Mouse (Mus musculus) megakaryocyte, embryonic 14.5 days (primary cell): Measurements from ENCODE around the gene Gm15319. TPM values are rescaled to one million over a fixed set of nuclear protein-coding genes. Genes with fewer than 3 reads are reported as not detected.
"Not testable (repeated sequence)": the region's sequence is repeated elsewhere in the genome, so short reads cannot be mapped to it uniquely, and the experiment has no call there.

Experiments used
- H3K27me3 ChIP-seq: replicated peaks from 2 replicates; pipeline ENCODE3; 2012; ENCODE audit warnings: inconsistent platforms
- H3K36me3 ChIP-seq: replicated peaks from 2 replicates; pipeline ENCODE3; 2012; ENCODE audit warnings: low read length, inconsistent platforms, mixed read lengths
- H3K4me1 ChIP-seq: 2 replicates; pipeline ENCODE4 v1.6.1; 2012; ENCODE audit warnings: inconsistent platforms
- H3K4me3 ChIP-seq: replicated peaks from 2 replicates; pipeline ENCODE3; 2012; ENCODE audit warnings: moderate library complexity, mild to moderate bottlenecking, inconsistent platforms
- H3K9me3 ChIP-seq: 2 replicates; pipeline ENCODE4 v1.6.1; 2012; ENCODE audit warnings: inconsistent platforms
- polyA plus RNA-seq: library from polyadenylated mRNA; stranded (reverse); fragments of >175 nt; gene quantifications from 2 replicates; pipeline ENCODE4 v1.2.3, GENCODE M21; 2012; ENCODE audit warnings: low replicate concordance; ENCODE audit not compliant: insufficient read depth

Gene Gm15319
- polyA plus RNA-seq: not detected in 2 replicates

DNA sequence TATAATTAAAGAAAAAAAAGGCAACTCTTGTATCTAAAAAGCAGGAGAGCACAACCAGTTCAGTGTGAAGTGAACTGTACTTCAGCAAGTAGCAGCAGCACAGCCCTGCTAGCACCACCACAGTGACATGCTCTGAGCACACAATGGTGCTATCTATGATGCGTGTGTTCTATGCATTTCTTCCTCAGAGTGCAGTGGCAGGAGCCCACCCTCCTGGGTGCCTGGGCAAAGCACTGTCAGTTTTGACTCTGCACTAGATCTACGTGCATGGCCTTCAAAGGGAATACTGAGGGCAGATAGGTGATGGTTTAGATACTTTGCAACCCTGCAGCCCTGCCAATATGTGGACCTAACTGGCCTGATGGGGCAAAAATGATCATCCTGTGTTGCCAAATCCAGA is at the start of gene Gm15319:
Gene Gm15319, minus strand, starts transcription at position 101 of the 400 bp plus-strand sequence.
- H3K4me1 ChIP-seq, H3K4me3 ChIP-seq, H3K9me3 ChIP-seq, H3K27me3 ChIP-seq, H3K36me3 ChIP-seq: not testable (repeated sequence)

DNA sequence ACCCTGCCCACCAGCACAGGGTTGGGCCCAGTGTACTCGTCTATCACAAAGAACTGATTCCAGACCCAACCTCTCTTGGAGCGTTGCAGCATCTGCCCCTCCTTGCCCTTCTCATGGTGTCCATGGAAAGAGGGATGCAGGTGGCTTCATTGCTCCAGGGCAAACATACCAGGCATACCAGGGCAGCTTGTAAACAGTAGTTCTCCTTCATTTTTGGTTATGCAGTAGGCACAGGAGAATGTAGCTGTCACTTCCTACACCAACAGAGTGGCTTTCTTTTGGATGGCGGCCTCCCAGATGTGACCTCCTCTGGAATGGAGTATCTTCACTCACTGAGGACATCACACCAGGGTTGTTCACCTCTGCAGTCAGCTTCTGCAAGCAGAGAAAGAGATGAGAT is 47.3 kb upstream of the Gm15319 start:
- not testable (repeated sequence) for H3K4me1 ChIP-seq, H3K36me3 ChIP-seq, H3K27me3 ChIP-seq, H3K4me3 ChIP-seq, H3K9me3 ChIP-seq

DNA sequence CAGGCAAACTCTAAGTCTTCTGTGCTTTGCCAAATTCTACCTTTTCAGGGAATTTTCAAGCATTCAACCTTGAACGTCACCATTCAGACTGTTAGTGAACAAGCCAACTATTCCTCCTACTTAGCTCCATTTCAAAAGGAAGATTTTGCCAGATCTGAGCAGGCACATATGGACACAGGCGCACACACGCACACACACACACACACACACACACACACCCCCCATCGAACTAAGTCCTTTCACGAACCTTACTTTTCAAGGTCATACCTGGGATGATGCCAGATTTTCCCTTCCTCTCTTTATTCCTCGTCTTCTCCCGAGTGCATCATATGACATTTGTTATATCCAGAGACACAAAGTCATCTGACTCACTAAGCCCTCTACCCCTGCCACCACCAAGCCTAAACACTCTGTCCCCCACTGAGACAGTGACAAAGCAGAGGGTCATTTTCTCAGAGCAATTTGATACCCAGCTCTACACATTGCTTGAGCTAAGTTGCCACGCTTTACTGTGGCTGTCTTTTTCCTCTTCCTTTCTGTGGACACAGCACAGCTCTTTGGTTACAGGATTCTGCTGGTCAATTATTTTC is 45.5 kb upstream of the Gm15319 start:
- not testable (repeated sequence) for H3K27me3 ChIP-seq, H3K4me1 ChIP-seq, H3K4me3 ChIP-seq, H3K36me3 ChIP-seq, H3K9me3 ChIP-seq

DNA sequence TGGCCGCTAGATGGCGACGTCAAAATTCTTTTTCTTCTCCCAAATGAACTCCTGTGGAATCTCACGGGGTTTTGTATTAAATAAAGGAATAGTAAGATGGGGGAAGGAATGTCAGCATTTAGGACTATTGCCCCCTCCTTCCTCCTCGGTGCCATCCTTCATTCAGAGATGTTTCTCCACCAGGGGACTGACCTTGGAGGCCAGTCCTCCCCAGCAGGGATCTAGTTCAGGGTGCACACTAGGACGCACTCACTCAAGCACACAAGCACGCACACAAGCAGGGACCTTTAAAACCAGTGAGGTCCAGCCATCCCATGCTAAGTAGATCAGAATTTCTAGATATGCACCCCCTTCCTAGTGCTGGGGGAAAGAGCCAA is 26.3 kb upstream of the Gm15319 start:
- not testable (repeated sequence) for H3K9me3 ChIP-seq, H3K36me3 ChIP-seq, H3K27me3 ChIP-seq, H3K4me1 ChIP-seq, H3K4me3 ChIP-seq

DNA sequence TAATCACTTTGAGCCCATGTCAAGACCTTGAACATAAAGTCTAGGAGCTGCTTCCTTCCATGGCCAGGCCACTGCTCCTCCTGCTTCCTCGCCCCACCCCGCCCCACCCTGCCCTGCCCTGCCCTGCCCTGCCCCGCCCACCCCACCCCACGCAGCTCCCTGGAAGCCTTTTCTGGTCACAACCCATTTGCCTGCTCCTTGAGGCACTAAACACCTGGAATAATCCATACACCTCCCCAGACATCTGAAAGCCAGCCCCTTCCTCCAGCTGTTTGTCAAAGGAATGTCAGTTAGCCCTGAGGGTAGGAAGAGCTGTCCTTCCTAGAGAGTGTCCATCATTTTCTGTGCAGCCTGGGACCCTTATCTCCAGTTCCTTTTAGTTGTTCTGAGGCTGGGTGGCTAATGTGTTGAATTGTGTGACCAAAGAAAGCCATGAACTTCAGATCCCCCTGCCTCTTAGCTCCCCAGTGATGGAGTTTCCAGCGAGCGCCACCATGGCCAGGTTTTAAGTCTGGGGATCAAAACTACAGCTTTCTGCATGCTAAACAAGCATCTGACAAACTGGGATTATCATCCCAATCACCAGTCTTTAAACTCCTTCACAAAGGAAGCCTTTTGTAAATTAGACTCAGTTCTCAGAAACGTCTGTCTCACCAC is 25.8 kb upstream of the Gm15319 start:
- not testable (repeated sequence) for H3K9me3 ChIP-seq, H3K4me3 ChIP-seq

DNA sequence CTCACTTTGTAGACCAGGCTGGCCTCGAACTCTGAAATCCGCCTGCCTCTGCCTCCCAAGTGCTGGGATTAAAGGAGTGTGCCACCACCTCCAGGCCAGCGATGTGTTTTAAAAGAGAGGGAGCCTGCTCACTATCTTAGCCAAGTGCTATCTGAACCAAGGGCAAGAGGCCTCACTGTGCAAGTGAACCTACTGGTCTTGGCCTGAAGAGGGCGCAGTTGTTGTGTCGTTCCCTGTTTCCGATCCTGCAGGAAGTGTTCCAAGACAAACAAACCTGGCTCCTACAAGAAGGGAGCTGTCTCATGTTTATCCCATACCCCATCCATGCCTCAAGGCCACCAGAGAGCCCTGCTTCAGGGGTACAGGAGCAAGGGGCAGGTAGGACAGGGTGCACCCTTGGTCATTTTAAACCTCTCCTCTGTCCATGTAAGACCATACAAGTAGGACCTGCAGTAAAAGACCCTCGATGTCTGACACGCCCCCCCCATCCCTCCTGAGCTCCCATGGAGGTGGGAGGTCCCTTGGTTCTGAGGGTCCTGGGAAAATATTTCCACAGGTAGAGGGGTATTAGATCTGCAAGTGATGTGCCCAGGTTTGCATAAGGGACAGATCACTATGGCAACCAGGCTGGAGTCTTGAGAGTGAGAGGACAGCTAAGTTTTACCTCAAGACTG is 24.2 kb upstream of the Gm15319 start:
- H3K4me1 ChIP-seq, H3K27me3 ChIP-seq, H3K9me3 ChIP-seq, H3K4me3 ChIP-seq, H3K36me3 ChIP-seq: not testable (repeated sequence)

More for the DNA sequence above, 25.8 kb upstream of the Gm15319 start:
- not testable (repeated sequence) for H3K27me3 ChIP-seq, H3K36me3 ChIP-seq, H3K4me1 ChIP-seq

DNA sequence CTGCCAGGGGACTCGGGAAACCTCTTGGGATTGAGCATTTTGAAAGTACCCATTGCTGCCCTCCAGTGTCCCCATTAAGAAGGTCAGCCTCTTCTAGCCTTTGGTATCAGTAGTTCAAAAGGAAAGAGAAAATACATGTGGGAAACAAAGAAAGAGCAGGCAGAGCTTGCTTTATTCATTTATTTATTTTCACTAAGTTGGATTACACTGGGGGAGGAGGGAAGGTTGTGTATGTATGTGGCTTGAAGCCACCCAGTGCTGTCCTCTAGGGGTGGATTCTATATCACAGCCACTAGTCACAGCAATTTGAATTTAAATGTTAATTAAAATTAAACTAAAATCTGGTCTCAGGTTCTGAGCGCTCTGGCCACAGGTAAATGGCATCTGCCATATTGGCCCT is 22.0 kb upstream of the Gm15319 start:
- not testable (repeated sequence) for H3K9me3 ChIP-seq, H3K36me3 ChIP-seq, H3K4me3 ChIP-seq, H3K4me1 ChIP-seq, H3K27me3 ChIP-seq

DNA sequence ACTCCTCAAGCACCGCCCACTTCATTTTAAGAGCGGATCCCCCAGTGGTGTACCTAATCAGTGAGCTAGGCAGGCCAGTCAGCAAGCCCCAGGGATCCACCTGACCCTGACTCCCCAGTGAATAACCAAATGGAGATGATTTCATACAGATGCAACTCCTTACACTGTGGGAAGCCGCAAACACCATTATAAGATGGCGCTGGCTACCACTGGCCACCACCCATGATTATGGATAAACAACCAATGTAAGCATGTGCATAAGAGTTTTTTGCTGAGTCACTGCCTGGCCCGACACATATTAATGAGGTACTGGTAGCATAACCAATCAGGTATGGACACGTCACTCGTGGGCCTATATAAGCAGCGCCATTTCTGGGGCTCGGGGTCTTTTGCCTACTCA is 21.1 kb upstream of the Gm15319 start:
- H3K36me3 ChIP-seq, H3K4me3 ChIP-seq, H3K9me3 ChIP-seq, H3K27me3 ChIP-seq, H3K4me1 ChIP-seq: not testable (repeated sequence)

DNA sequence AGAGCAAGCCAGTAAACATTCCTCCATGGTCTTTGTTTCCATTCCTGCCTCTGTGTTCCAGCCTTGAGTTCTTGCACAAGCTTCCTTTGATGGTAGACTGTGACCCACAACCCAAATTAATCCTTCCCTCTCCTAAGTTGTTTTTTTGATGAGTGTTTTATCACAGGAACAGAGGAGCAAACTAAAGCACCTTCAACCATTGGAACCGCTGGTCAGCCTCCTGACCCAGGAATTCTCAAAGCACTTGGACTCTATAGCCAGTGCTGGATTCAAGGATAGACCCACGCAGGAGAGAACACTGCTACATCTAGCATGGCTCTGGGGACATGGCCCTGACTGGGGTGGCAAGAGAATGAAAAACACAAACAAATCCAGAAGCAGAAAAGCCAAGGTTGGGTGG is 19.1 kb upstream of the Gm15319 start:
- H3K4me3 ChIP-seq, H3K9me3 ChIP-seq, H3K27me3 ChIP-seq, H3K36me3 ChIP-seq, H3K4me1 ChIP-seq: not testable (repeated sequence)

DNA sequence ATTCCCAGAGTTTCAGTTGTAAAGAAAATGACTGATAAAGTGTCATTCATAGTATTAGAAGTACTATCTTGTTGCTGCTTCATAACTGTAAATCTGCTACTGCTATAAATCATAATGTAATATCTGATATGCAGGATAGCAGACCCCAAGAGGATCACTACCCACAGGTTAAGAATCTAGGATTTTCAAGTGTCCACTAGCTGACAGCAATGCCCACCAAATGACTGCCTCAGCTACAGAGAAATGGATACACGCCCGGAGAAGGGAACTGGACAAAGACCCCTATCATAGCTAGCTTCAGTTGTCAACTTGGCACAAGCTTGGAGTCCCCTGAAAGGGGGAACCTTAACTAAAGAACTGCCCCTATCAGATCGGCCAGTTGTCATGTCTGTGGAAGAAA is 18.6 kb upstream of the Gm15319 start:
- not testable (repeated sequence) for H3K36me3 ChIP-seq, H3K4me1 ChIP-seq, H3K27me3 ChIP-seq, H3K4me3 ChIP-seq, H3K9me3 ChIP-seq

DNA sequence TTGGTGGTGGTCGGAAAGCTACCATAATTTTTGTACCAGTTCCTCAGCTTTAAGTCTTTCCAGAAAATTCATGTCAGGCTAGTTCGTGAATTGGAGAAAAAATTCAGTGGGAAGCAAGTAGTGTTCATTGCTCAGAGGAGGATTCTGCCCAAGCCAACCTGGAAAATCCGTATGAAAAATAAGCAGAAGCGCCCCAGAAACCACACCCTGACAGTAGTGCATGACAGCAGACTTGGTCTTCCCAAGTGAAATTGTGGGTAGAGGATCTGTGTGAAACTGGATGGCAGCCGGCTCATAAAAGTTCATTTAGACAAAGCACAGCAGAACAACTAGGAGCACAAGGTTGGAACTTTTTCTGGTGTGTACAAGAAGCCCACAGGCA is 18.2 kb upstream of the Gm15319 start:
- H3K9me3 ChIP-seq, H3K36me3 ChIP-seq, H3K4me1 ChIP-seq, H3K27me3 ChIP-seq, H3K4me3 ChIP-seq: not testable (repeated sequence)

DNA sequence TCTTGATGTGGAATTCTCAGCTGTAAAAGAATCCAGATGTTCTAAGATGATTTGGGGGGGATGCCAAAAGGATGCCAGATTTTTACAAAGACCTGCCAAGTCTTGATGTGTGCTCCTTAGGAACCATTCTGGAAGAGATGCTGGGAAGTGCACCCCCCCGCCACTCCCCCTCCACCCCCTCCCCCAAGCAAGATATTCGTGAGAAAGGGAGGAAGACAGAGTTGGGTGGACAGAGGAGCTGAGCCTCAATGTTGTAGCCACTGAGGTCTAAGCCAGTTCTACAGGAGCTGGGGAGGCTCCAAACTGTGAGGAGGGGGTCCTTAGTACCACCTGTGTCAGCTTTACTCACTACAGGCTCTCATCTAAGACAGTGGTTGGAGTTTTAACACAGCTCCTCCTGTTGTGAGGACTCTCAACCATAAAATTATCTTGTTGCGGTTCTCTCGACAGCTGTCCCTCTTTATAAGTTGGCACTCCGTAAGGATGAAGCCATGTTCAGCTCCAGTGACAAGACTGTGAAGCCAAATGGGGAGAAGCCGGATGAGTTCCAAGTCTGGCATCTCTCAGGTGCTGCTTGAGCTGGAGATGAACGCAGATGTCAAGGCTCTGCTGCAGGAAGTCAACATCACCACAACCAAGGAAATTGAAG is 17.7 kb upstream of the Gm15319 start:
- not testable (repeated sequence) for H3K9me3 ChIP-seq, H3K27me3 ChIP-seq

DNA sequence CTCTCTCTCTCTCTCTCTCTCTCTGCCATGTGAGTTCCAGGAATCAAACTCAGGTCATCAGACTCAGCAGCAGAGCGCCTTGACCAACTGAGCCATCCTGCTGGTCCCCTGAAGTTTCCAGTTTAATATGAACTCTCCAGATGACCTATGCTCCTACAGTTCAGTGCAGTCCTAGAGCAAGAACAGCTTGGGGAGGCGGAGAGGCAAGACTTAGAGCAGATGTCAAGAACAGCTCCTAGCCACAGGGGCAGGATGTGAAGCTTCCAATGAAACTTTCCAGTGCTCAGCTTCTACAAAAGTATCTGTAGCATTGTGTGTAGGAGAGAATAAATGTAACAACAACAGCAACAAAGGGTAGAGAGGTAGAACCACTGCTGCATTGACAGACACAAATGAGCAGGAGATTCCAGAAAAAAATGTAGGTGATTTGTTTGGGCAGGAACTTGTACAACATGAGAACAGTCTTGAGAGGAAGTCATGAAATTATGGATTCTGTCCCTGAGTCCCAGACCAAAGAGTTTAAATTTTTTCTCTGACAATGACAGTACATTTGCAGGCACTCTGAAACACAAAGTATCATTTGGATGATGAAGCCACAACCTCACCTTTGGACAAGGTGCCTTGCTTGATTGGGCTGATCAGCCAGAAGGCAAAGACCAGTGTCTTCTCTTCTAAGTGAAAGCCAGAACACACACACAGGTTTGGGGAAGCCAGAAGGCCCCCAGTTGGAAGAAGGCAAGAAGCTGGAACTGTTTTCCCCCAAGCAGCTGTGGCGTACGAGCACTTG is 16.8 kb upstream of the Gm15319 start:
- not testable (repeated sequence) for H3K4me3 ChIP-seq, H3K36me3 ChIP-seq, H3K9me3 ChIP-seq, H3K4me1 ChIP-seq, H3K27me3 ChIP-seq

More for the DNA sequence above, 17.7 kb upstream of the Gm15319 start:
- not testable (repeated sequence) for H3K4me1 ChIP-seq, H3K4me3 ChIP-seq, H3K36me3 ChIP-seq

DNA sequence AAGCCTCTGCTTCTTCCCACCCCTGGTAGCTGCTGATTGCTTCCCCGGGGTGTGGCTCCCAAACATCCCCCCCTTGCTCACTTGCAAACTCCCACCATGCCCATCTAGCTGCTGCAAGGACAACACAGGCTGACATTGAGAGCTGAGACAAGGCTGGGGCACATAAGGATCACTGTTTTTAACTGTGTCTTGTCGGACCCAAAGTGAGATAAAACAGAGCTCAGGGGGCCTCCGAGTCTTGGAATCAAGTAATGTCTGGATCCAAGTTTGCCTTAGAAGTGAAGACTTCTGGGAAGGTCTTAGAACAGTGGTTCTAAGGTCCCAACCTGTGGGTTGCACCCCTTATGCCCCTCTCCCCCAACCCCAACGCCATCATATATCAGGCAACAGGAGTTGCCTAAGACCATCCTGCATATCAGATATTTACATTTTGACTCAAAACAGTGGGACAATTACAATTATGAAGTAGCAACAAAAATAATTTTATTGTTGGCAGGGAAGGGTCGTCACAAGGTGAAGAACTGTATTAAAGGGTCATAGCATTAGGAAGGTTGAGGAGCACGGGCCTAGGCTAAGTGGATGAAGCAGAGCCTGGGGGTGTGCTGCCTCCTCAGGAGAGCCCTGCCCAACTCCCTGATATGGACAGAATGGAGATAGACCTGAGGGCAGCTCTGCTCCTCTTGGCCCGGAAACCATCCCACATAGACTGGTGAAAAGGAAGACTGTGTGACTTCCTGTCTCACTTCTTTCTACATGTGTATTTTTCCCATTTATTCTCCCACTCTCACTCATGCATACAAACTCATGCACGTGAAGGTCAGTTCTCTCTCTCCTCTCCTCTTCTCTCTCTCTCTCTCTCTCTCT is 16.0 kb upstream of the Gm15319 start:
- H3K27me3 ChIP-seq, H3K4me3 ChIP-seq, H3K9me3 ChIP-seq, H3K36me3 ChIP-seq, H3K4me1 ChIP-seq: not testable (repeated sequence)

DNA sequence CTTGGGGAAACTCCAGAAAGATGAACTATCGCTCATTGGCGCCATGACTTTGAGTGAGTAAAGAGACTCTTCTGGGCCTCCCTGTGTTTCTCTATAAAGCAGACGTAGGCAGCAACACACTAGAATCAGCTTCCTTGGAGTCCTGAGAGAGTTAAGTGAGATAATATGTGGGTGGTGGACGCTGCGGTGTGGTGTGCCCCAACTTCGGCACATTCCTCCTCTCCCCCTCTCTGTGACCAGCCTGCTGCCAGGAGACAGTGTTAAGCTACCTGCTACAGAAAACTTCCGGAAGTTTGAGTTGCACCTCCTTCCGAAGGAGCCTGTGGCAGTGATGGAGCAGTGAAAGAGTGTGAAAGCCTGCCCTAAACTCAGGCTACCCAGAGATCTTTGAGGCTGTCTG is 15.3 kb upstream of the Gm15319 start:
- not testable (repeated sequence) for H3K4me1 ChIP-seq, H3K4me3 ChIP-seq, H3K9me3 ChIP-seq, H3K27me3 ChIP-seq, H3K36me3 ChIP-seq
